Mouse (Mus musculus) 3134 (cell line): ENCODE data around the gene Mark2.
A peak's percentile ranks its signal among the peaks of the same experiment; 100 is the strongest.

Source experiments
- DNase-seq: peaks from one replicate; pipeline ENCODE4 v3.0.0-alpha.2; 2011; ENCODE audit warnings: low spot score; ENCODE audit not compliant: insufficient read length; ENCODE audit errors: extremely low read depth

Mark2 gene

DNA sequence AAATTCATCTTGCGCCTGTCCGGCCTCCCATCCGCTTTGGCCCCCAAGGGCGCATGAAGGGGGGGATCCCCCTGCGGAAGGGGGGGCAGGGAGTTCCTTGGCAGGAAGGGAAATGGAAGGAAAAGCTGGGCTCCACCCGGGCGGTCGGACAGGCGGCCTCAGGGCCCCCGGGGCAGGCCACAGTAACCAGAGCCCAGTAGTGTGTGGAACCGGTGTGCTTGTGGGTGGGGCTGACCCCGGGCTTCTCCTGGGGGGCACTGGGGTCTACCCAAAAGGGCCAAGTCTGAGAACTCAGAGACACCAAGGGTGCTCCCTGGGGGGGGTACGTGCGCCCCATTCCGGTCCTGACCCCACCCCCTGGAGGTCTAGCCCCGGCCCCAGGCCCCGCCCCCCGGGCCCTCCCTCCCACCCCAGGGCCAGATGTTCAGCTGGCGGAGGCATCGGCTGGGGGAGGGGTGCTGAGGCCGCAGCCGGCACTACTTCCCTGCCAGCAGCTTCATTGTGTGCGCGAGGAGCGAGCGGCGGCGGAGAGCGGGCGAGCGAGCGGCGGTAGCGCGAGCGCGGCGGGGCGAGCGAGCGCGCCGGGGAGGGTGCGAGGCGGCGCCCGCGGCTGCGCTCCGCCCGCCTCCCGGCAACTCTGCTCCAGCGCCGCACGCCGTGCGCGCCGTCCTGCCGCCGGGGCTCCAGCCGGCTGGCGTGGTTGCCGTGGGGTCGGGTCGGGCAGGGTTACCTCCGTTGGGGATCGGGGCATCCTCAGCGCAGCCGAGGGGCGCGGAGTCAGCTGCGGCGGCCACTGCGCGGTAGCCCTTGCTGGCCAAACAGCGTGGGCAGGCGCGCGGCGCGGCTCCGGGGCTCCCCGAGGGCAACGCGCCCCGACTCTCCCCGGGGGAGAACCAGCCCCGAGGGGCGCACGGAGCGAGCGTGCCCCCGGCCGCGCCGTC is 73.6 kb downstream of the Mark2 start:
- peak; percentile 73 for DNase-seq

DNA sequence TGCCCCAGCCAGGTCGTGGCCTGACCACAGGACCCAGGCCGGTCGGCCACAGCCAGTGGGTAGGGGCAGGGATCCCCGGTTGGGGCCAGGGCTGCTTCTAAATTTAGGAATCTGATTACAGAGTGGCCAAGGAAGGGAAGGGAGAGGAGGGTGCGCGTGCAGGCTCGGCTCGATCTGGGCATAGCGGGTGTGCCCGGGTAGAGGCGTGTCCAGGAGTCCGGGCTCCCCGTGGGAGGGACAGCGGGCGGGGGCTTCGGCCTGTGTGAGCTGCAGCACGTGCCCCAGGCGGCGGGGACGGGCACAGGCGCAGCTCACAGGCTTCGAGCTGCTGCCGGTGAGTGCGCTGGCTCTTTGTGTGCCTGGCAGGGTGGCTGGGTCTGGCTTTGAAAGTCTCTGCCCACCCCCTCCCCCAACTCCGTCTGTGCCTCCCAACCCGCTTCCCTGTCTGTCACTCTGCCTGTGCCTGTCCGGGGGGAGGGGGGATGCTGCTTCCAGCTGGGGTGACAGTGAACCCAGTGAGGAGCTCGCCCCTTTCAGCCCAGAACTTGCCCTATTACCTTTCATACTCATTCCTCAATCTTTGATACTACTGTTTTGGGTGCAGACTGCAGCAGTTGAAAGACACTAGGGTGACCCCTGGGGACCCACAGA is 74.4 kb downstream of the Mark2 start, which contains the start of gene Rcor2:
Gene Rcor2, plus strand, starts transcription at position 235 of the 651 bp plus-strand sequence.
- peak; percentile 81 for DNase-seq

DNA sequence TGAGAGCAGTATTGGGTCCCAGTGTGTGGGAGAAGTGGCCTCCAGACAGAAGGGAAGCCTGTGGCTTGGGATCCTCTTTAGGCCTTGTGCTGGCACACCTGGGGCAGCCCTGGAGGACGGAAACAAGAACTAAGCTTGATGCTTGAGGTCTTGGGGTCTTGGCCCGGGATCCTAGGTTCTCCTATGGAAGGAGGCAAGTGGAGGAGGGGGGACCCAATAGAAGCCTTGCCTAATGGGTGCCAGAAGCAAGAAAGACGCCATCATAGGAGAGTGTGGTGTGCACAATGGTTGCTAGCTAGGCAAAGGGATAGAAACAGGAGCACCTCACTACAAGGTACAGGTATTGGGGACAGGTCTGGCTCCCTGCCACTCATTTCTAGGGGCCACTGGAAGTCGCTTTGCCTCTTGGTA is 75.2 kb downstream of the Mark2 start:
- no peak for DNase-seq

DNA sequence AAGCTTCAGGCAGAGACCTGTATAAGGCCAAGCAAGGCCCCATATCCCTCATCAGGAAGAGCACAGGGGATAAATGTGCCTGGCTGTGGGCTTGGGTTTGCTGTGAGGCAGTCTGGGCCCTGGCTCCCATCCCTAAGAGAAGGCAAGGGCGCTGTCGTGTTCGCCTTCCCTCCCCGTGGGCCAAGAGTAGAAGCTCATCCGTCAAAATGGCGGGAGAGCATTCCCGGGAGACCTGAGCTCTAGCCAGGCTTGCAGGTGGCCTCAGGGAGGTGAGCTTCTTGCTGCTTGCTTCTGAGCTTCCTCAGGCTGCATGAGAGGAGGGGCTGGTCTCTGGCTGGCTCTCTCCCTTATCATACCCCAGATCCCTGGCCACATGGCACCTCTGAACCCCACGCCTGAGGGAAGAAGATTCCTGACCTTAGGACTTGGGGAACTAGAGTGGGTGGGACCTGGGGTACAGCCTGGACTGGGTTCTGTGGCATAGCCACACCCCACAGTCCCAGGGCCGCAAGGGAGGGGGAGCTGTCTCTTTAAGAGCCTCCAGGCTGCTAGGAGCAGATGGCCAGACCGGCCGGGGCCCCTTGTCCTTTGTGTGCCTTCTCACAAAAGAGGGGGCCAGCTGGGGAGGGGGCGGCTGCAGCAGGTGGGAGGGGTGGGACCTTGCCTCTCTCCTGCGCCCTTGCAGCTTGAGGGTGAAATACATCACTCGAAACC is 76.0 kb downstream of the Mark2 start:
- no peak for DNase-seq

DNA sequence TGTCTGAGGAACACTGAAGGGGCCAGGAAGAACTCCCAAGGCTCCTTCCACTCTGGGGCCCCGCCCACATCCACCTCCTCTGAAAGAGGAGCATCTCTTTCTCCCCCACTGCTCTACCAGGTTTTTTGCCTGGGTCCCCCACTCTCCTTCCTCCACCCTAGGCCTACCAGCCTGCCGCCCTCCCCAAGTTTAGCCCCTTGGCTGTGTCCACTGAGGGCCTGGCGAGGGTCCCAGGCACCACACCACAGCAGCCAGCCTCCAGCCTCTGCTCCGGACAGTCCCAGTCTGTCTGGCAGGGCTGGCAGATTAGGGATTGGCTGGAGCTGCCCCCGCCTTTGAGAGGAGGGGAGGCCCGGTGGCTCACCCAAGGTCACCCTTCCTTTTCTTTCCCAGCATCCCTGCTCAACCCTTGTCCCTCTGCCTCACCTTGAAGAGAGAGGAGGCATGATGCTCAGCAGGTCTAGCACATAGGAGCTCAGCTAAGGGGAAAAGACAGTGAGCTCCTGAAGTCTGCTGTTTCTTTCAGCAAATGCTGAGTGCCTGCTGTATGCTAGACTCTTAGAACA is 76.8 kb downstream of the Mark2 start:
- DNase-seq: peak; percentile 60

DNA sequence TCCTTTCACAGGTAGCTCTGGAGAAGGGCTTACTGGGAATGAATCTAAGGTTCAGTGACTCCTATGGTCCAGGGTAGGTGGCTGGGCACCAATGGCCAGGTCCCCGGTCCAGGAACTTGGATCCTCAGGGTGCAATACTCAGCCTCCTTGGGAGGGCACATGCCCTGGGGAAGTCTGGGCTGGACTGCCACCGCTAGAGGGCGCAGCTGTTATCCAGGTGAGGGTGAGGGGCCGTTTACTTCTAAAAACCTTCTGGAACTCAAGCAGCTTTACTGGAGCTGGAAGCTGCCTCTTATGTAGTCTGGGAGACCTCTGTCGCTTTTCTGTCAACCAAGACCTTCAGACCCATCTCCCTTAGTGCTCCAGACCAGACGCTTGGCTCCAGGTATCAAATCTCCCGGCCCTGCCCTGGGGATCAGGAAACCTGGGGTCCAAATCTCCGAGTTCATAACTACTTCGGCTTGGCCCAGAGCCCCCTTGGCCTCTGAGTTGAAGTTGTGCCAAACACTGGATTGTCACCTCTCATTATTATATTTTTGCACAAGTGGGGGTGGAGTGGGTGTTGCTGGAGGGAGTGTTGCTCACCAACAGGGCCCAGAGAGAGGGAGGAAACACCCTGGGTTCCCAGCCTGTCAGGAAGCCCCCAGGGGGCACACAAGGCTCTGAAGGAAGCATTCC is 77.4 kb downstream of the Mark2 start:
- peak; percentile 57 for DNase-seq

DNA sequence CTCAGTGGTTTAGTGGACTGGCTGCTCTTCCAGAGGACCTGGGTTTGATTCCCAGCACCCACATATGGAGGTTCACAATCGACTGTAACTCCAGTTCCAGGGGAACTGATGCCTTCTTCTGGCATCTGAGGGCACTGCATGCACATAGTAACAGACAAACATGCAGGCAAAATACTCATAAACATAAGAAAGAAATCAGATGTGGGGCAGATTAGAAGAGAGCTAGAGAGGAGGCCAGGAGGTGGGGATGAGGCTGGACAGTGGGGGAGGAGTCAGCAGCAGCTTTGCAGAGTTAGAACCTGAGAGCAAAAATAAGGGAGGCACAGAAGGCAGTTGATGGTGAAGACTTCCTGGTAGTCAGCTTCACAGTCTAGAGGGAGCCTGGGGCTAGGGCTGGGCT is 79.1 kb downstream of the Mark2 start:
- no peak for DNase-seq

DNA sequence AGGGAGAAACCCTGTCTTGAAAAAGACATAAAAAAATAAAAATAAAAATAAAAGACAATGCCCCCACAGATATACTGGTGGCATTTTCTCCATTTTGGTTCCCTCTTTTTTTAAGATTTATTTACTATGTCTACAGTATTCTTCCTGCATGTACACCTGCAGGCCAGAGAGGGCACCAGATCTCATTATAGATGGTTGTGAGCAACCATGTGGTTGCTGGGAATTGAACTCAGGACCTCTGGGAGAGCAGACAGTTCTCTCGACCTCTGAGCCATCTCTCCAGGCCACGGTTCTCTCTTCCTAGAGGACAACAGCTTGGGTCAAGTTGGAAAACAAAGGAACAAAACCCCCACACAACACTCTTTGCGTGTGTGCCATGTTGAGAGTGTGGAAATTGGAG is 79.7 kb downstream of the Mark2 start:
- no peak for DNase-seq

DNA sequence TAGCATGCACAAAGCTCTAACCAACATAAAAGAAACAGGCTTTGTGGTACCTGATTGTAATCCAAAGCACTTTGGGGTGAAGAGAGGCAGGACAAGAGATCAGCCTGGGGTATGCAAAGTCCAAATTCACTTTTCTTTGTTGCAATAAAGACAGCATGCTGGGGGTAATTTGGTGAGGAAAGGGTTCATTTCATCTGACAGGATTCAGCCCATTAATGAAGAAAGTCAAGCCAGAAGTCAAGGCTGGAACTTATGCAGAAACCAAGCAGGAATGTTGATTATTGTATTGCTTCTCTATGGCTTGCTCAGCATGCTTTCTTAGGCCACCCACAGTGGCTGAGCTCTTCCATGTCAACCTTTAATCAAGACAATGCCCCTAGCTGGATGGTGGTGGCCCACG is 80.2 kb downstream of the Mark2 start:
- DNase-seq: no peak

DNA sequence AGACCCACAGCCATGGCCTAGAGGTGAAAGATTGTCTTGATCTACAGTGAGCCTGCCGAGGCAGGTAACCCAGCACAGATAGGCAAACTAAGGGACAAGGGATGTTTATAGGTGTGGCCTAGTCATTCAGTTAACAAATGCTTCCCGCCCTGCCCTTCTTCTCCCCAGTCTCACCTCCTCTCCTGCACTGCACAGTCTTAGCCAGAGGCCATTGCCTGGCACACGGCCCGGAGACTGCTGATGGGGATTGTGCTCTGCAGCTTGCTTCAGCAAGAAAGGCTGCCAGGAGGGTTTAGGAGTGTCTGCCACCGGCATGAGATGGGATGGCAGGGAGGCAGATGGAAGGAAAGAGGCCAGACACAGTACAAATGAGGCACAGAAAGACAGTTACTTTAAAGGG is 83.8 kb downstream of the Mark2 start:
- no peak for DNase-seq

DNA sequence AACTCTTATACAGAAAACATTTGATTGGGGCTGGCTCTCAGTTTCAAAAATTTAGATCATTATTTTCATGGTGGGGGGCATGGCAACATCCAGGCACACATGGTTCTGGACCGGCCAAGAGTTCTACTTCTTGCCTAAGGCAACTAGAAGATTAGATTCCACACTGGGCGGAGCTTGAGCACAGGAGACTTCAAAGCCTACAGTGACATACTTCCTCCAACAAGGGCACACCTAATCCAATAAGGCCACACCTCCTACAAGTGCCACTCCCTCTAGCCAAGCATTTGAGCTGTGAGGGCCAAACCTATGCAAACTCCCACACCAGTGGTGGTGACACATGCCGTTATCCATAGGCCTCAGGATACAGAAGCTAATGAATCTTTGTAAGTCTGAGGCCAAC is 95.6 kb downstream of the Mark2 start:
- DNase-seq: no peak

DNA sequence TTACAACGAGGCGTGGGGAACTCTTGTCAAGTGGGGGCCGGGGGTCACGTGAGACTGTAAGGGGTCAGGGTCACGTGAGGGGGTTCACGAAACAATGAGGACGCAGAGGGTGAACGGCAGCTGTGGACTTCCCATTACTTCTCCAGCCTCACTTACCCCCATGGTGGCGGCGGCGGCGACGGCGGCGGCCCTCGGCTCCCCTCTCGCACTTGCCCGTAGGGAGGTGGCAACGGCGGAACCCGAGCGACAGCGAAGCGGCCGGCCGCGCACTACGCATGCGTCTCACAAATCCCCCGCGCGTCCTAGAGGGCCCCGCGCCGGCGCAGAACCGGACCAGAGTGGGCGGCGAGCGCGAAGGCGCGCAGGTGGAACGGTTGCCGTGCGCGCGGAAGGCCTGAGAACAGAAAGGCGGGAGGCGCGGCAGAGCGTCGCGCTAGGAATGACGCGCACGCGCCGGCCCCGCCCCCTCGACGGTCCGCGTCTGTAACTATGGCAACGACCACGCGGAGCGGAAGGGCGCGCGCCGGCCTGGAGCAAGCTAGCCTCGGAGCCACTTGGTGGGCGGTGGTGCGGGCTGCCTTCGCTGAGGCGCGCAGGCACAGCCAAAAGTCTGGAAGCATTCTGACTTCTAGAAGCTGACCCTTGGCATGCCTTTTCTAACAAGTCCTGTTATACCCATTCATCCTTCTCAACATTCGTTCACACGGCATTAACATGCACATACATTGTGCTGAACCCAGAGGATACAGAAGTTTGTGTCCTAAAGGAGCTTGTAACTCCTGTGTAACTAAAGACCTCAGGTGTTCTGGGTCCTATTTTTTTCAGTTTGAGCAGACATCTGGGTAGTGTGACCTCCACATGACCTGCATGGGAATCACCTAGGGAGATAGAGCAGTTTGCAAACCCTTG is 100.6 kb downstream of the Mark2 start, which contains the start of gene Naa40:
Gene Naa40, minus strand, starts transcription at position 402 of the 909 bp plus-strand sequence.
- DNase-seq: peak; percentile 94

DNA sequence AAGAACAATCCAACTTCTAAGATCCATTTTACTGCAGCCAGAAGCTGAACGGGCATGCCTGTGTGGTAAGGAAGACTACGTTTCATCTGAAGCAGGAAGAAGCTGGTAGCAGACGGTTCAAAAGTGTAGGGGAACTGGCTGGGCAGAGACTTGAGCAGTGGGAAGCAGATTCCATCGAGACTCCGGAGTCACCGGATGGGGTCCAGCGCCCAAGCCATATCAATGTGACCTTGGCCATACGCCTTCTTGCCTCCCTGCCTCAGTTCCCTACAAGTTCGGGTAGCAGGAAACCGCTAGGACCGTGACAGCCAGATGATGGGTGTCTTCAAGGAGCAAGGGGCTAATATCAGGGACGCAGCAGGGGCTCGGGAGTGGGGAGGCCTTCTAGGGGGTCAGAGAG is 101.4 kb downstream of the Mark2 start:
- DNase-seq: no peak

DNA sequence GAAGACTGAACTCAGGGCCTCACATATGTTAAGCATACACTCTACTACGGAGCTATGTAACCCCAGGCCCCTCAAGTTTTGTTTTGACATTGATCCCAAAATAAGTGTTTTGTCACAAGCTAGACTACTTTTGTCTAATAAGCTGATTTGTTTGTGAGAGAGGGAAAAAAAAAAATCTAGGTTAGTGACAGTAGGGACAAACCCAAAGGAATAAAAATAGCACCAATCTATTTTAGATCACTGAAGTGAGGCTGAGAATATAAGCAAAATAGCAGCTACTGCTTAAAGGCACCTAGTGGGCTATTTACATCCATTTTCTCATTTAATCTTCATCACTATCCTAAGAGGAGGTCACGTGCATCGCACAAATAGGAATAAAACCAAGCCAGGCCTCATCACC is 102.1 kb downstream of the Mark2 start:
- DNase-seq: no peak

DNA sequence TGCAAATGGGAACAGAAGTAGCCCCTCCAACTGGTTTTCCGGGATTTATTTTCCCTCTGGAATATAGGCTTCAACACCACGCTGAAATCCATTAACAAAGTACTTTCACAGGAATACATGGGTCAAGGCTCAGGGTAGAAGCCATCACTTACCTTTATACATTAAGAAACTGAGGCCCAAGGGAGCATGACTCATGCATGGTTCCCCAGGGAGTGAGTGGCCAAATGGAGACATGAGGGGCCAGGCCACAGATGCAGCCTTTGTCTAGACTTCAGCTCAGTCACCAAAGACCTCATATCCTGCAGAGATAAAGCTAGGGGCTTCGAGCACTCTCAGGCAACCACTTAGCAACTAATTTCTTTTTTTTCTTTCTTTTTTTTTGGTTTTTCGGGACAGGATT is 104.9 kb downstream of the Mark2 start:
- no peak for DNase-seq

DNA sequence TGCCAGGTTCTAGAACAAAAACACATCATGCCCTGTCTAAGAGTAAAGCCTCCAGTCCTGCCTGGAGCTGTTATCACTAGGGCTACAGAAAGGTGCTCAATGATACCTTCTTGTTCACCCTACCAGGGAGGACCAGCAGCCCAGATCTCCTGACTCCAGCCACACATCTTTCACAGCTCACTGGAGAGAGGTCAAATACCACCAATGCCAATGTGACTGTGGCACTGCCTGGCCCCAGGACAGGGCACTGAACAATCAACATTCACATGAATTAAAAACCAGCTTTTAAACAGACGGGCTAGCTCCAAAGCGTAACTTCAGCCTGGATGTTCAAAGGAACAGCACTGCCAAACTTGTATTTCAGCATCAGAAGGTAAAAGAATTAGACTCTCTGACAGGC is 105.6 kb downstream of the Mark2 start:
- DNase-seq: no peak

DNA sequence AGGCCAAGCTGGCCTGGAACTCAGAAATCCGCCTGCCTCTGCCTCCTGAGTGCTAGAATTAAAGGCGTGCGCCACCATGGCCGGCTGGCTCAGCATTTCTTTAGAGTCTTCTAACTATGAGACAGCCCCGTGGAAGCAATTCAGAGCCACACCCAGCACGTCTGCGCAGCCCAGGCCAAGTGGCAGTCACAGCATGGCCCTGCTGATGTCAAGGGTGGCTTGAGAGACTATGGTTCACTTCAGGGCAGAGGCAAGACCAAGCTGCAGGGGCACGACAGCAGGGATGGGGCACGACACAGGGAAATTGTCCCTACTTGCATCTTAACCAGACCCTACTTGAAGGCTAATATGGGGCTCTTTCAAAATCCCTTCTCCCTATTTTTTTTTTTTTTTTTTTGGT is 106.2 kb downstream of the Mark2 start:
- no peak for DNase-seq

DNA sequence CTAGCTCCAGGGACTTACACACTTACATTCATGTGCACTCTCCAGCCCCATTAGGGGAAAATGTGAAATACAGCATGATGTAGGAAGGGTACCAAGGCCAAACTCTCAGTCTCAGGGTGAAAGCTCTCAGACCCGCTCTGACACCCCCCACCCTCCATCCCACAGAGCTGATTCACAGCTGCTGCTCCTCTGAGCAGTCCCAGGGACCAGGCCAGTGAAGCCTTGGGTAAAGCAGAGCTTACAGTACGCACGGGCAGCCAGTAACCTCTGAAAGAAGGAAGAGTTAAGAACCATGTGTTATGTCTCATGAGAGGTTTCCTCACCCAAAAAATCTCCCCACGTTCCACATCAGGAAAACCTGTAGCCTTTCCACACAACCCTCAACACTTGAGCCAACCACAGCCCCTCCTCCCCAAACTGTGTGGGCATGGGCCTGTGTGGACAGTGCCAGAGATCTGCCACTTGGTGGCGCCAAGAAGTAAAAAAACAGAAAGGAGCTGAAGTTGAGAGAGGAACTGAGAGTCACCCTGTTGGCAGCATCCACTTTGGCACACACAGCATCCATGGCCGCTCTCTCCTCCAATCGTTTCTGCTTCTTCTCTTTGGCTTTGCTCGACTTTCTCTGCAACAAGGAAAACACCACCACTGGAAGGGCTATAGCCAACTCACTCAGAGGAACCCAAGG is 107.0 kb downstream of the Mark2 start:
- DNase-seq: peak; percentile 48

DNA sequence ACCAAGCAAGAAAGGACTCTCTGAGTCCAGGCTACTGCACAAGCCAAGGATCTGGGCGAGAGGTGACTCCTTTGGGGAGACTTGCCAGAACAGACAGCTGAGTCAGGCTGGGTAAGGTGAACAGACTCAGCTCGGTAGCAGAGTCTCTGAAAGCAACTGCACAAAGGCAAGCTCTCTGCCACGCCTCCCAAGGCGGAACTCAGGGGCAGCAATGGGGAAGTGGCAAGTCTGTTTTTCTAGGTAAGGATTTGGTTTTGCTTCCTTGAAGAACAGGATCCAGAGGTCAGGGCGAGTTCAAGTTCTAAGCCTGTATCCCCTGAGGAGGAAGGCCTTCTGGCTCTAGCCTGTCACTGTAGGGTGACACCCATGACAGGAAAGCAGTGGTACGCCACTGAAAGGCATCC is 115.1 kb downstream of the Mark2 start:
- DNase-seq: no peak
